Mouse (Mus musculus) liver, adult 2 months (tissue): ENCODE measurements at regions not wholly inside any gene's neighbourhood (a gene's known extent, or its start where the extent isn't known, plus 50 kb on each side); places are given as distances from the start of the nearest gene placed in this dataset.

Experiments
- CTCF ChIP-seq: fragments of 200-500 bp; IDR thresholded peaks from 2 replicates; pipeline ENCODE4 v1.5.1; 2011; ENCODE audit warnings: low read depth, low read length, control low read depth
- POLR2A ChIP-seq: fragments of 200-500 bp; IDR thresholded peaks from 2 replicates; pipeline ENCODE4 v1.6.1; 2011; ENCODE audit warnings: low read length, control low read depth; ENCODE audit not compliant: insufficient read depth; ENCODE audit errors: extremely low read depth

DNA sequence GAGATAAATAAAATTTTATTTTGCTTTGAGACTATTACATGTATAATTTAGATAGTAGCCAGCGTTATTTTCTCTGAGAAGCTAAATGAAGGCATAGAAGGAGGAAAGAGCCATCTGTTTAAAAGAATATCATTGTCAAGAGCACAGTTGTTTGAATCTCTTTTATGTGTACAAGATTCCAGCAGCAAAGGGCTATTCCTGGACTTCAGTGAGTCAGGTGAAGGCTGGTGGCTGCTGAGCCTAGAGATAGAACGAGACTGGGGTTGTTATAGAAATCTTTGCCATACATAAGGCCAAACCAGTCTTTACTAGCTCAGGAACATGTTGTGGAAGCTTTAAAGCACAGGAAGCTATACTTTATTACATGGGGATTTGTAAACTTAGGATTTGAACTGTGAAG lies 261.6 kb downstream of the Adcyap1 start:
- TF ChIP-seq CTCF (no peak), POLR2A (no peak)
